Comparison of ENCODE assay signal across 8 mouse cellular contexts in the genomic region with DNA sequence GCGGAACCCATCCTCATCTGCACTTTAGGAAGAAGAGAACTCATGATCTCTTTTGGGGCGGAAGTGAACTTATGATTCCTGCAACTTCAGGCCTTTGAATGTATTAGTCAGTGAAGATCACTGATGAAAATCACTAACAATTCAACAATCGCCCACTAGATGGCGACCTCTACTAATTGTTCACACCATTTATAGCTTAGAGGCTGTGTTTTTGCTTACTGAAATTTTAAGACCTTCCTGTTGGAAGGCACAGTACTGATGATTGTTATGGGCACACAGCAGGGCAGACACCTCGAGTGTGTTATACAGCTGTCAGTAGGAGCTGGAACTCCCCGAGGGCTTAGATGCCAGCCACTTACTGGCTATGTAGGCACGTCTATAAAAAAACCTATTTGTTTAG. TPM values are rescaled to one million over a fixed set of nuclear protein-coding genes. Genes with fewer than 3 reads are reported as not detected.
DNase-seq lines count a peak whose midpoint lies in the region; ATAC-seq and TF ChIP-seq lines count a peak whose summit lies in the region.

No protein-coding gene starts in this region.

- no peaks in the 10 kb centered on the region for H3K36me3 ChIP-seq in liver, embryonic 14.5 days (replicated peaks; ENCODE audit: control insufficient read depth, insufficient read depth, low read depth)
- H3K36me3 ChIP-seq in neural tube, embryonic 13.5 days = no peaks in the 10 kb centered on the region

- H3K27ac ChIP-seq in liver, embryonic 14.5 days = no peak overlapping the region
- H3K27ac ChIP-seq in neural tube, embryonic 13.5 days (replicated peaks) = no peak overlapping the region

- intact Hi-C loops in heart, postnatal 10 days (cut with DNase I) = loop anchor here (1.0 kb wide), 1 partner anchor 190 kb away; no protein-coding TSS in a partner anchor

- 0 out of 4 replicates have a peak, but pooled peaks cover 0 to 1% of the 10 kb centered on the region in 2 experiments for H3K4me1 ChIP-seq in liver, embryonic 14.5 days (replicated peaks; ENCODE audit: control insufficient read depth in 2 of 2, insufficient read depth in 2 of 2, low read length in 1 of 2)
- no peaks in the 10 kb centered on the region for H3K4me1 ChIP-seq in neural tube, embryonic 13.5 days (replicated peaks)

- H3K9me3 ChIP-seq in liver, embryonic 14.5 days (ENCODE audit: control insufficient read depth, low read length) = no peaks in the 10 kb centered on the region
- no peaks in the 10 kb centered on the region for H3K9me3 ChIP-seq in neural tube, embryonic 13.5 days

- WGBS in liver, embryonic 14.5 days (ENCODE audit: insufficient replicate concordance) = 17% methylated on average over 7 of the region's 7 CpGs
- 12% methylated on average over 7 of the region's 7 CpGs for WGBS in neural tube, embryonic 13.5 days

- DNase-seq in ES-CJ7 (ENCODE audit: low read depth, low spot score) = peak; percentile 56
- DNase-seq in adrenal gland, adult 8-10 months = peak; percentile 8
- DNase-seq in embryo, embryonic 11.5 days (ENCODE audit: low read depth, low spot score) = peak; percentile 57
- peak; percentile 71 to 86 for DNase-seq in heart, postnatal 10 days
- peak; percentile 82 for DNase-seq in kidney, postnatal 14 days
- peak; percentile 24 to 32 (median 25) for DNase-seq in liver, embryonic 14.5 days (ENCODE audit: low read depth in 3 of 3, low spot score in 3 of 3)
- peak; percentile 53 for DNase-seq in thymus, postnatal 25 days

- ATAC-seq in liver, embryonic 14.5 days (ENCODE audit: insufficient read depth) = no peak
- peak; percentile 87 for ATAC-seq in neural tube, embryonic 13.5 days (ENCODE audit: low read depth)

- H3K9ac ChIP-seq in liver, embryonic 14.5 days (replicated peaks) = no peak overlapping the region
- H3K9ac ChIP-seq in neural tube, embryonic 13.5 days = no peak overlapping the region

- no peak for TF ChIP-seq EP300 in liver, embryonic 14.5 days (IDR thresholded peaks at IDR 0.05; ENCODE audit: low read depth)

- H3K4me3 ChIP-seq in liver, embryonic 14.5 days (ENCODE audit: insufficient read depth in 1 of 2, low read depth in 2 of 2, low read length in 2 of 2) = no peak overlapping the region
- H3K4me3 ChIP-seq in neural tube, embryonic 13.5 days = no peak overlapping the region

- peak; percentile 69 for TF ChIP-seq CTCF in liver, embryonic 14.5 days (IDR thresholded peaks at IDR 0.05; ENCODE audit: low read depth)

- no peak overlapping the region for H3K4me2 ChIP-seq in liver, embryonic 14.5 days (ENCODE audit: low read depth)
- no peak overlapping the region for H3K4me2 ChIP-seq in neural tube, embryonic 13.5 days

- H3K27me3 ChIP-seq in liver, embryonic 14.5 days (ENCODE audit: control insufficient read depth, insufficient read depth, low read length) = no peaks in the 10 kb centered on the region
- H3K27me3 ChIP-seq in neural tube, embryonic 13.5 days = no peaks in the 10 kb centered on the region

RNA-seq across cellular contexts. Expression of a gene that starts 6.5 kb away (rescaled TPM):
- total RNA-seq in adrenal gland, adult 8-10 months (2022) = 1 to 10 TPM; 2.8 to 7.2 (median 4.7) TPM
- total RNA-seq in heart, postnatal 10 days (2021) = 10 to 100 TPM; 22.2 to 30.4 TPM
- 0.86 and 1.0 TPM in 2 replicates for polyA plus RNA-seq in liver, embryonic 14.5 days (2012; rRNA removed)
- polyA plus RNA-seq in liver, embryonic 14.5 days (2014; fragmentation: Nextera tagmentation; extraction: Ambion mirVana) = 1.6 and 2.0 TPM in 2 replicates
- polyA plus RNA-seq in neural tube, embryonic 13.5 days (2015; fragmentation: Nextera tagmentation; extraction: Ambion mirVana) = 1.6 and 1.8 TPM in 2 replicates

RNA-seq across cellular contexts. Expression of a gene that starts 38.9 kb away (rescaled TPM):
- under 1 TPM; 0.19 to 0.73 (median 0.30) TPM for total RNA-seq in adrenal gland, adult 8-10 months (2022)
- under 1 TPM in 1 of 2 experiments, not detected in 1; 0.69 TPM for total RNA-seq in heart, postnatal 10 days (2021)
- not detected in 2 replicates for polyA plus RNA-seq in liver, embryonic 14.5 days (2012; rRNA removed)
- not detected in 2 replicates for polyA plus RNA-seq in liver, embryonic 14.5 days (2014; fragmentation: Nextera tagmentation; extraction: Ambion mirVana)
- polyA plus RNA-seq in neural tube, embryonic 13.5 days (2015; fragmentation: Nextera tagmentation; extraction: Ambion mirVana) = 0.63 and 1.2 TPM in 2 replicates

RNA-seq across cellular contexts. Expression of a gene that starts 48.8 kb away (rescaled TPM):
- 10 to 100 TPM; 23.6 to 41.7 (median 31.8) TPM for total RNA-seq in adrenal gland, adult 8-10 months (2022)
- 10 to 100 TPM; 76.4 to 85.9 TPM for total RNA-seq in heart, postnatal 10 days (2021)
- 2.6 and 3.1 TPM in 2 replicates for polyA plus RNA-seq in liver, embryonic 14.5 days (2012; rRNA removed)
- 3.1 and 3.6 TPM in 2 replicates for polyA plus RNA-seq in liver, embryonic 14.5 days (2014; fragmentation: Nextera tagmentation; extraction: Ambion mirVana)
- polyA plus RNA-seq in neural tube, embryonic 13.5 days (2015; fragmentation: Nextera tagmentation; extraction: Ambion mirVana) = 7.5 and 8.1 TPM in 2 replicates

Comparison
In these comparisons a context has a peak if more than half of its experiments do, and no peak if none do; other contexts are left out.
1. DNase-seq: peak in every context shown above with its lines; median percentile 82 in kidney, postnatal 14 days; 78 in heart, postnatal 10 days; 57 in embryo, embryonic 11.5 days; 56 in ES-CJ7; 53 in thymus, postnatal 25 days; 25 in liver, embryonic 14.5 days; 8 in adrenal gland, adult 8-10 months.